Mouse (Mus musculus): ENCODE measurements around the gene Ppp1r27.
"Not testable (repeated sequence)": the region's sequence is repeated elsewhere in the genome, so short reads cannot be mapped to it uniquely, and the experiment has no call there.

Ppp1r27 gene

GRCm38 (mm10) chr11:120575046-120575445, 24.1 kb upstream of the Ppp1r27 start:
- DNase-seq: no peak

DNA sequence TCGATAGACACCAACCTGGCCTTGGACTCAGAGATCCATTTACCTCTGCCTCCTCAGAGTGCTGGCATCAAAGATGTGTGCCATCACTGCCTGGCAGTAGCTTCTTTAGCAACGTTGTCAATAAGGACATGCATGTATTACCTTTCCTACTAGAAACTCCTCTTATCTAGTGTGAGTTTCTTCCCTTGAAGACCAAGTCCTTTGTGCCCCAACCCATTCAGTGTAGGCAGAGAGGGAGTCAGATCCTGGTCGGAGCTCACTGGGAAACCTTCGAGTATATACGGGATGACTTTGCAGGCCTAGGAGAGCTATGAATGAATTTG, 23.3 kb upstream of the Ppp1r27 start:
- no peak for DNase-seq

- DNase-seq: no peak
Measured at GRCm38 (mm10) chr11:120573585-120574277, 22.8 kb upstream of the Ppp1r27 start.

DNA sequence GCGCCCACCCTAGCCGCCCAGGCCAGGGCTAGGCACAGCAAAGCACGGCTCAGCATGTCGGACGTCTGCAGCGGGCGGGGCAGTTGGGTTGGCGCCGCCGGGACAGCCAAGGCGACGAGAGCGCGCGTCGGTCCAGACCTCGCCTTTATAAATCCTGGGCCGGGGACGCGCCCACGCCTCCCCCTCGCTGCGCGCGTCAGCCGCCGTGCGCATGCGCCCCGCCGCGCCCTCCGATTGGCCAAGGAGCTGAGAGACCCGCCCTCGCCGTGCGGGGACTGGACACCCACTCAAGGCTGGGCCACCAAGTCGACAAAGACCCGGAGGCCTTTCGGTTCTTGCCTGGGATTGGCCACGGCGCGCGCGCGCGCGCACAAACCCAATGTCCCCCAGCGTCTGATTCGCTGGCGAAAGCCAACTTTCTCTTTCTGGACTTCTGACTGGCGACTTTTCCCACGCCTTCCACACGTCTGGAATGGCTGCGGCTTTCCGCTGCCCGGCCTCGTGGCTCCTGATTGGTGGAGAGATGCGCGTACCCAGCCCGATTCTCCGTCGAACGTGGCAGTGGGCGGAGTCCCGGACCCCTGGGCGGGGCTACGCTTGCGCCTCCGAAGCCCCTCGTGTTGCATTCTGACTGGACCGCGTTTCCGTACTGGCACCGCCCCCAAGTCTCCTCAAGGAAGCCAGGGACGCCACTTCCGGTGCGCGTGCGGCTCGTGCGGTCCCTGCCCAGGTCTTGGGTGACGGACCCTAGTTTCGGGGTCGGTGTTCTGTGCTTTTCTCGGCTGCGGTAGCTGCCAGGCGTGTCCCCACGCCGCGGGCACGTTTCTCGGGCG, 22.0 kb upstream of the Ppp1r27 start, which contains the start of gene P4hb:
Gene P4hb (minus strand): TSS at position 502 of the 833 bp plus-strand sequence.
- DNase-seq: peak; percentile 100

GRCm38 (mm10) chr11:120572417-120572751, 21.5 kb upstream of the Ppp1r27 start:
- DNase-seq: no peak

DNA sequence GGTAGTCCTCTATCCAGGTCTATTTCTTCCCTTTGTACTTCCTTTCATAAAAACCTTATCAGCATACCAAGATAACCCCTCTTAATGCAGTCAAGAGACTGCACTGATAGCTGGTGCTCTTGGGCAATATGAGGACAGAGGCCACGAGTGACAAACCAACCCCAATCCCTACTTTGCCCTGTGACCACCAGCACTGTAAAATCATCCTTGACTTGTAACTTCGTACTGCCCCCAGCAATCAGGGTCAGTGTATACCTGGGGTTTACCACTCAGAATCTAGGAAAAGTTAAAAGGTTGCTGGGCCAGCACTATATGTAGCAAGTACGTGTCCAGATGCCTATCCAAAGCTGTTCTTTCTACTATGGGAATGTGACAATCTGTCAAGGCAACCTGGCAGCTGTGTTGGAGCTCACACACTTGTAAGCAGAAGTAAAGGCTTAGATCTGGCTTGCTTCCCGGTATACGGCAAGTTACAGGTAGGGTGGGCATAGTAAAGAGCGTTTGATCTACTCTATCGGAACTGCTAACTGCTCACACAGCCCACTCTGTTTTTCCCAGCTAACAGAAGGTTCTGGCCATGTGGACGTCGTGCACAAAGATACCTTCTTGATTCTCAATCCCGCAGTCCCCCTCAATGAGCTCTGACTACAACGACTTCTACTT, 21.0 kb upstream of the Ppp1r27 start:
- DNase-seq: no peak

DNA sequence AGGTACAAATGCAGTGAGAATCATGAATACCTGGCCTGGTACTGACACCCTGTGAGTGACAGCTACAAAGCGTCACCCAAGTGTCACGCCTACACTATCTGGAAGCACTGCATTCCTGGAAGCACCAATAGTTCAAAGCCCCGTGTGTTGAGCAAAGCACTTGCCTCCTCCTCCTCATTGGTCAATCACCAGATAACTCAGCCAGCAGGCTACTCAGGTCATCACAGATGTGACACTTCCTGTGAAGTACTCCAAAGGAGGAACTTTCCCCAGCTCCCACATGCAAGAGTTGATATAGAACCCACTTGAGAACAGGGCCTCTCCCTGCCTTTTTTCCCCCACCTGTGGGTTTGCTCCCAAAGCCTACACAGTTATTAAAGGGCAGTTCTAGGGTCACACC, 20.2 kb upstream of the Ppp1r27 start:
- DNase-seq: no peak

GRCm38 (mm10) chr11:120568324-120568723, 17.4 kb upstream of the Ppp1r27 start:
- DNase-seq: no peak

DNA sequence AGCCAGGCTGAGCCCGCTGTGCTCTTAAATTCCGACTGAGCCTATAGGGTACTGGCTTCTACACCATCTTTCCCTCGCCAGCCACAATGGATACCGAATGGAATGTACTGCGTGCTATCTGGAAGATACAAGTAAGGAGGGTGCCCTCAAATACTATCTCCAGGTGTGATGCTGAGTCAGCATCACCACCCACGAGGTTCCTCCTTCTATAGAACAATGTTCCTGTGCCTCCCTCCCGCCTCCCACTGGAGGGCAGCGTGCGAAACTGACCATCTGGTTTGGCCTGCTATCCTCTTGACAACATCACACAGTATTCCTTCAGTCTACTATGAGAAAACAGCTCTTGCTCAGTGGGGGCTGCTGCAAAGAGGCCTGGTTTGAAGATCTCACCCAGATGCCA, 14.2 kb upstream of the Ppp1r27 start:
- DNase-seq: no peak

DNA sequence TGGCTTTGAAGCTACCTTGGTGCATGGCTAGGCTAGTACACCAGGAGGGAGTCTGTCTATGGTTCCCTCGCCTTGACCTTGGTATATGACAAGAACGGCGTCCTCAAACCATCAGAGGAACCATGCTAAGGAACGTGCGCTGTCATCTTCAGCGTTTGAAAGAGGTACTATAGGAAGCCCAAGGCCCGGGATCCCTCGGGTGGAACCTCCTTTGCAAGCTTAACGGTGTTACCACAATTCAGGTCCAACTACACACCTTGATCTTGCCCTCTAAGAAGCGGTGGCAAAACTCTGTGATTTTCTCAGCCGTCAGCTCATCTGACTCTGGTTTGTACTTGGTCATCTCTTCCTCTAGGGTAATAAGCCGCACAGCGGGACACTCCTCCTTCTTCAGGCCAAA, 12.0 kb upstream of the Ppp1r27 start:
- no peak for DNase-seq

DNA sequence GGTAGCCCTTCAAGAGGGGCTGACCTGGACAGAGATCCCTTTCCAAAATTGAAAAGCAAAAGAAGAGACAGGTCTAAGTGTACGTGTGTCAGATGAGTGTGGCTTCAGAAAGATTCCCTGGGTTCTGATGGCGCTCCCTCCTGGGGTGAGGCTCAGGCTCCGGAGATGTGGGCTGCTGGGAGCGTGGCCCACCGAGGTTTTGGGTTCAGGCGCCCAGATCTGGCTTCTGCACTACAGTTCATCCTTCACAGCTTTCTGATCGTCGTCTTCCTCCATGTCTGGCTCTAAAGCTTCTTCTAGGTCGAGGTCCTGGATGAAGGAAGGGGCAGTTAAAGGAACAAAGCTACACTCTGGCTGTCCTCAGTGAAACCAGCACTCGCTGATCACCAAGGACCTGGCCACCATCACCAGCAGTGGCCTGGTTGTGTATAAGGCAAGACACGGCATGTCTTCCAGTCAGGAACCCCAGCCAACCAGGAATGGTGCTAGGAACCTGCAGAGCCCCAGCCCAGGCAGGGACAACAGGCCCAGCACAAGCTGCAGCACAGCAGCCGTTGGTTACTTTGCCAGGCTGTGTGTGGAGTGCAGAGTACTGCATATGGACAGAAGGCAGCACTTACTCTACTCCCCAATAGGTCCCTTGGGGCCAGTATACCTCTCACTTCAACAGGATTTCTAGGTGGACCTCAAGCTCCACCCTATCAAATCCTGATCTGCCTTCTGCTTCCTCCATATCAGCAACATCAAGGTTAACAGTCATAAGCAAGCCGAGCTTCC, 10.2 kb upstream of the Ppp1r27 start:
- DNase-seq: no peak

GRCm38 (mm10) chr11:120558843-120559242, 7.9 kb upstream of the Ppp1r27 start:
- DNase-seq: not testable (repeated sequence)

DNA sequence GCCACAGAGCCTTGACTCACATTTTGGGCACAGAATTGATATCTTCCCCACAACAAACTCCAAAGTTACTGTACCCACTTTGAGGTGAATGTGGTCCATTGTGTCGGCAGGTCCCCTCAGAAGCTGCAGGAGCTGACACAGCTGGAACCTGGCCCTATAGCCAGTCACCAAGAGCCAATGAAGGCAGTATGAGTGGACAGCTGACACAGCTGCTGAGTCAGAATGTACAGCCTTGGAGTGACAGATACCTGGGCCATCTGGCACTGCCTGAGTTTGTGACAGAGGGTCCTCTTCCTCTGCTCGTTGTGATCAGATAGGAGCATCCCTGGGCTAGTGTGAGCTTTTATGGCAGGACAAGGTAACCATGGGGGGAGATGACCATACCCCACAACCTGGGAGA, 4.3 kb upstream of the Ppp1r27 start:
- no peak for DNase-seq

GRCm38 (mm10) chr11:120554834-120555233, 3.9 kb upstream of the Ppp1r27 start:
- DNase-seq: no peak

GRCm38 (mm10) chr11:120552736-120553135, 1.8 kb upstream of the Ppp1r27 start:
- no peak for DNase-seq

DNA sequence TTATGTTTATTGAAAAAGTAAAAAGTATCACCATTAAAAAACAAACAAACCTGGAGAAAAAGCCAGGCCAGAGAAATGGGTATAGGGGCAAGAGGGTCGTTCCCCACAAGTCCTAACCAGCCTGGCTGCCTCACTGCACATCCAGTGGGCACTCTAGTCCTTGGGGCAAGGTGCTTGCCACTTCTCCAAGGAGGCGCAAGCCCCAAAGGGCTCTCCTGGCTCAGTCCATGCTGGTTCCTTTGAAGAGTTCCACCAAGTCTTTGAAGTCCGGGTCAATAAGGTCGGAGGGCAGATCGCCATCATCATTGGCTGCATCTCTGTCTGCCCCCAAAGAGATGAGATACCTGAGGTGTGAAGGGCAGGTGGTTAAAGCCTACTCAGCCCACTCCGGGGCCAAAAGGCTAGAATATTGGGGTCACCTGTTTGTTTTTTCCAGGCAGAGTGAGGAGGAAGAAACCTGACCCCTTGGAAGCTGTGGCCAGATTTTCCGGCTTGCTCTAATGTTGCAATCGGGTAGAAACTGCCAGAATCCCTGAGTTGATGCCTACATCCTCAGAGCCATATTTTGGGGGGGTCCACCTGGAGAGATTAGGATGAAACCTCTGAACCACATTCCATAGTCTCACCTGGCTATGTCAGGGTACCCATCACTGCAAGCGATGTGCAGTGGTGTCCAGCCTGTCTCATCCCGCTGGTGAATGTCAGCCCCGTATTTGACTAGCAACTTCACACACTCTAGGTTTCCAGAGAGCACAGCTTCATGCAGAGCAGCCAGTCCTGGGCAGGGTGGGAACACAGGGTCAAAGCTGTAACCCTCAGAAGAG, 734 bp downstream of the Ppp1r27 start:
- DNase-seq: no peak

DNA sequence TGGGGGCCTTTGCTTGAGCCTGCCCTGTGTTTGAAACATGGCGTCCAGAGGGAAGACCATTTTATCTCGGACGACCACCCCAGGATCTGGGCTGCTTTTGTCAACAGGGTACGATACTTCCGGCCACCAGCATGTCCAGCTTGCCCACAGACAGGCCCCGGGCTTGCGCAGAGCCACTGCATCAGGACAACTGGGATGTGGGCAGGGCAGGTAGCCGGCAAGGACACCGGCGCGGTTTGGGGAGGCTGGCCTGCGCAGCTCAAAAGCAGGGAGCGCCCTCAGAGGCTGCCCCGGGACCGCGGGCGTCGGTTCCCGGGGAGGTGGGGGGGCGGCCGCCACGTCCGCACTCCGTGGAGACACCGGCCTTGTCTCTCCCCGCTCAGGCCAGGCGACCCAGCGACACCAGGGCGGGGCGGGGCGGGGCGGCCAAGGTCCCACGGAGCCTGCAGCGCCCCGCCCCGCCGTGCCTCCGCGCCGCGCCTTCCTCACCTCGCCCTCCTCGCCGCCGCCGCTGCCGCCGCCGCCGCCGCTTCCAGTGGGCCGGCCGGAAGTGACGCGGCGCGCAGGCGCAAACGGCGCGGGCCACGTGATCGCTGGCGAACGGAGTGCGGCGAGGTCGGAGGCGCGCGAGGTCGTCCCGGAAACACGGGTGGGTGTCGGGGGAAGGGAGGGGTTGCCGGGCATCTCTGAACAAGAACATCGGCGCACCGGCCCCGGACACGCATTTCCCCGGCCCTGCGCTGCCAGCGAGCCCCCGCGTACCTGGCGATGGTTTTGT, 1.6 kb downstream of the Ppp1r27 start, which contains the start of gene Mcrip1:
Gene Mcrip1 (minus strand): TSS at position 560 of the 778 bp plus-strand sequence.
- DNase-seq: peak; percentile 90

DNA sequence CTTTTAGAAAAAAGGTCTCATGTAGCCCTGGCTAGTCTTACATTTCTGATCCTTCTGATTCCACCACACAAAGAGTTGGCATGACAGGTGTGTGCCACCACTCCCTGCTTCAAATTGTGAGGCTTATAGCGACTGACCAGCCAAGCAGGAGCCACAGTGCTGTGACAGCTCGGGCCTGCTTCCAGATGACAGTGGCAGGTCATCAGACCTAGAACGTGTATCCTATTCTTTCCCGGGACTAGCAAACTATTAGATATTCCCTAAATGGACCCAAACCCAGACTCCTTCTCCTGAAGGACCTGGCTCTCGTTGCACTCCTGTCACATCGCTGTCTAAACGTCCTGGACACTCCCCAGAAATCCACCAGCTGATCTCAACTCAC, 2.2 kb downstream of the Ppp1r27 start:
- DNase-seq: no peak

DNA sequence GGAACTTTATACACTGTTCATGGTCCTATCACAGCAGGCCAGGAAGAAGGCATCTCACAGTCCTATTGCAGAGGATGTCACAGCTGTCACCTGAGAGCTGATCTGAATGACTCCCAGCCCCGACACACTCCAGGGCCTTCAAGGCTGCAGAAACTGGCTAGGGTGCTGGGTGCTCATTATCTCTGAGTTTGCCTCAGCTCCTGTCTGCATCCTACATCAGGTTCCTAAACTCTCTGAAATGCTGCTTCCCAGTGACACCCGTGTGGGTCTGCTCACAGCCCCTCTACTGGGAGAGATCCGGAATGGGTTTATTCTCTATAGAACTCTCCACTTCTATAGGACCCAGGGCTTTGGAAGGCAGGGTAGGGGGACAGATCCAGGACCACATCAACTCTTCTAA, 2.7 kb downstream of the Ppp1r27 start:
- no peak for DNase-seq

GRCm38 (mm10) chr11:120547469-120547868, 3.5 kb downstream of the Ppp1r27 start:
- DNase-seq: no peak

GRCm38 (mm10) chr11:120545964-120546363, 5.0 kb downstream of the Ppp1r27 start:
- no peak for DNase-seq
